Mouse (Mus musculus): ENCODE measurements around the gene Arnt2.

DNA sequence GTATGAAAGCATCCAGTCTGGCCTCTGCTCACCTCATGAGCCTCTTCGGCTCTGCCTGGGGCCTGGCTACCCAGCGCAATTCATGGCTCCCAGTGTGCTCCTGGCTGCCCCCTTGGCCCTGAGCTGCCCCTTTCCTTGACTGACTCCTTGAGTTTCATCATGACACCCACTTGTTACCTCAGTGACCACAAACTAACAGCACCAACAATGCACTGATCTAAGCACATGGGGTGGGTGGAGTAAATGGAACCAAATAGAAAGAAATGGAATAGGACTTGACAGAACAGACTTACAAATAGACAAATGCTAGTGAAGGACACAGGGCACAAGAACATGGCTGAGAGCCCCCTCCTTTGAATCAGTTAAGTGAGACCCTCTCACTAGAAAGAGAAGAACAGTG is 95.2 kb downstream of the Arnt2 start:
- TF ChIP-seq CTCF (IDR thresholded peaks at IDR 0.05; ENCODE audit: borderline replicate concordance, insufficient read depth, low read depth, low read length) (no peak), POLR2A (IDR thresholded peaks at IDR 0.05; ENCODE audit: borderline replicate concordance, insufficient read depth, low read length) (no peak)
